Mouse (Mus musculus): ENCODE results near the gene Eps8l3. TPM values are rescaled to one million over a fixed set of nuclear protein-coding genes. Genes with fewer than 3 reads are reported as not detected.
A peak's percentile ranks its signal among the peaks of the same experiment; 100 is the strongest.

Eps8l3 gene
- polyA plus RNA-seq, 1 experiment from 2014 or later: 7.0 TPM

DNA sequence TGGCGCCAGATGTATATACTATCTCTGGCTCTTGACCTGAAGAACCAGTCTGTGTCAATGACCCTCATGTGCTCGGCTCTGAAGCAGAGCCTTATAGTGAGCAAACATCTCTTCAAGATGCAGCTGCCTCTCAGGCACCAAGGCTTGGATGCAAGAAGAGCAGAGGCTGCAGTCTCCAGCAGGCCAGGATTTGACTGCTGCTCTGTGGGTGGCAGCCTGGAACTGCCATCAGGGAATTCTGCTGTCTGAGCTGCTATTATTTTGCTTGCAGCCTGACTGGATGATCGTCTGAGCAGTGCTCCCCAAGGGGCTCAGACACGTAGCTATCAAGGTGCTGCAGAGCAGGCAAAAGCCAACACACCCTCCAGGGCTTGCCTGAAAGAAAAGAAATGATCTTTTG, 28.9 kb upstream of the Eps8l3 start:
- Histone ChIP-seq H3K27ac (ENCODE audit: low read length) (no peak overlapping the region), H3K36me3 (ENCODE audit: control insufficient read depth, insufficient read depth, low read length) (no peaks in the 10 kb centered on the region), H3K9me3 (ENCODE audit: control insufficient read depth, low read depth, low read length) (no peaks in the 10 kb centered on the region), H3K4me3 (ENCODE audit: low read depth, low read length) (no peak overlapping the region), H3K4me2 (replicated peaks; ENCODE audit: low read depth, low read length) (no peak overlapping the region), H3K27me3 (ENCODE audit: control insufficient read depth, insufficient read depth, low read length) (no peaks in the 10 kb centered on the region), H3K9ac (replicated peaks; ENCODE audit: low read depth, low read length) (no peak overlapping the region), H3K4me1 (ENCODE audit: control insufficient read depth, insufficient read depth, low read length) (peaks cover 11% of the 10 kb centered on the region; the same call in 1 of the 2 replicates)
- no peak for ATAC-seq (ENCODE audit: insufficient number of reproducible peaks, insufficient read depth, low FRiP score, low read depth)
- WGBS: 36% methylated on average over 4 of the region's 4 CpGs

DNA sequence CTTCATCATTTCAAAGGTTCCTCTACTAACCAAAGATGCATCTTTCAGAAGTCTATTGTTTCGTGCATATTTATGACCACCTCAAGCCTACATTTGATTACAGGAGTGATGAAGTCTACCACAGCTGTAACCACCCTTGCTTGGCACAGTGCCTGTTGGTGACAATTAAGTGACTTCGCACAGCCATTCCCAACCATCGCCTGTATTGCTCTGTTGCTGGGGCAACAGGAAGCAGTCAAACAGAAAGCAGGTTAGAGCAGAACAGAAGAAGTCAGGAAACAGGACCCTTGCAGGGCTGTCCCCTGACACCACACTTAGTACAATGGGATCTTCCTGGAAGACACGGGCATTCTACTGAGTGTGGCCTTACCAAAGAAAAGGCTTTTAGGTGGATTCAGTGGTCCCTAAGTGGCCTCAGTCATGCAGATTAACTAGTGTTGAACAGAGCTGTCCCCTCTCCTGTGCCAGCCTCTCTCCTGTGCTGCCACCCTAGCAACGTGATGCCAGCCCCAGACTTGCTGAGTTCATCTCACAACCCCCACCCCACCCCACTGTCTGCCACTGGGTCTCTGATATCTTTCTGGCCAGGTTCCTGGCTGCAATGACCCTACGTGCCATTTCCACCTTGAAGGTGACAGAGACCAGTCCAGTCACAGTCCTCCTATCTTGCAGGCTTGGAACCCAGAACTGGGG, 27.9 kb upstream of the Eps8l3 start:
- Histone ChIP-seq H3K27ac (ENCODE audit: low read length) (no peak overlapping the region), H3K4me1 (ENCODE audit: control insufficient read depth, insufficient read depth, low read length) (peaks cover 11% of the 10 kb centered on the region; the same call in 1 of the 2 replicates), H3K9ac (replicated peaks; ENCODE audit: low read depth, low read length) (no peak overlapping the region), H3K4me3 (ENCODE audit: low read depth, low read length) (no peak overlapping the region), H3K4me2 (replicated peaks; ENCODE audit: low read depth, low read length) (no peak overlapping the region), H3K9me3 (ENCODE audit: control insufficient read depth, low read depth, low read length) (no peaks in the 10 kb centered on the region), H3K36me3 (ENCODE audit: control insufficient read depth, insufficient read depth, low read length) (no peaks in the 10 kb centered on the region), H3K27me3 (ENCODE audit: control insufficient read depth, insufficient read depth, low read length) (no peaks in the 10 kb centered on the region)
- WGBS: 78% methylated on average over 6 of the region's 6 CpGs
- ATAC-seq (ENCODE audit: insufficient number of reproducible peaks, insufficient read depth, low FRiP score, low read depth): no peak

DNA sequence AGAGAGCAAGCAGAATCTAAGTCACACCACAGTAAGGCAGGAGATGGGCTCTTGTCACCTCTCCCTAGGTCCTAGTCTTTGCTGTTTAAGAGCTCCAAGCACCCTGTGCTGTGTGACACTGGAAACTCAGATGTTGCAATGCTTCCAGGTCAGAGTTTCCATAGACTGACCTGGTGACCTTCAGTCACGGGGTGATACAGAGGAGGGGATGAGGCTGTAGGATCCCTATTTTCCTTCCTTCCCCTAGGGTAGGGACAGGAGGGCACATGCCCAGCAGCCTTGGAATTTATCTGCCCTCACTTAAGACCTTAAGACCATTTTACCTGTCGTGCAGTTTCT, 27.4 kb upstream of the Eps8l3 start:
- Histone ChIP-seq H3K36me3 (ENCODE audit: control insufficient read depth, insufficient read depth, low read length) (no peaks in the 10 kb centered on the region), H3K27ac (ENCODE audit: low read length) (no peak overlapping the region), H3K9ac (replicated peaks; ENCODE audit: low read depth, low read length) (no peak overlapping the region), H3K9me3 (ENCODE audit: control insufficient read depth, low read depth, low read length) (no peaks in the 10 kb centered on the region), H3K4me3 (ENCODE audit: low read depth, low read length) (no peak overlapping the region), H3K4me2 (replicated peaks; ENCODE audit: low read depth, low read length) (no peak overlapping the region), H3K4me1 (ENCODE audit: control insufficient read depth, insufficient read depth, low read length) (peaks cover 11% of the 10 kb centered on the region; the same call in 1 of the 2 replicates), H3K27me3 (ENCODE audit: control insufficient read depth, insufficient read depth, low read length) (no peaks in the 10 kb centered on the region)
- no peak for ATAC-seq (ENCODE audit: insufficient number of reproducible peaks, insufficient read depth, low FRiP score, low read depth)
- WGBS: 73% methylated on average over 2 of the region's 2 CpGs

DNA sequence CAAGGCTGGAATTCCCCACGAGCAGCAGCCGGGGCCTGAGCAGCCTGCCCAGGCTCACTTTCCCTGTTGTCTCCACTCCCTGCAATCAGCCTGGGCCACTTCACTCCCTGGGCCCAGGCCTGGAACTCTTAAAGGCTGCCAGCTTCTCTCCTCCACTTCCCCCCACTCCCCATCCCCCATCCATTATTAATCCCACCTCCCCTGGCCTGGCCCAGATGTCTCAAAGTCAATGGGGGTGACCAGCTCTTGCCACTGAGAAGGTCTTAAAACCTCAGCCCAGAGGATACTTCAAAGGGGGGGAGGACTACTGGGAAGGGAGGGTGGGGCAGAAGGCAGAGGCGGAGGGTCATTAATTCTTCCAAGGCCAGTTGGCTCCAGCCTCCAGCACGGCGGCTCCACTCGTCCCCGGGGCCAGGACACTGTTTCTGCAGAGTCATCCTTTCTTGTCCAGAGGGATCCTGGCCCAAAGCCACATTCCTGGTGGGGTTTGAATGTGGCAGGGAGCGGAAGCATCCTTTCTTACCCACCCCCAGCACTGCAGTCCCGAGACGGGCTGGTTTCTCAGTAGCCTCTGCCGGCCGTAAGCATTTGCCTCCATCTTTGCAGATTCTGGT, 26.5 kb upstream of the Eps8l3 start:
- H3K4me1 ChIP-seq (ENCODE audit: control insufficient read depth, insufficient read depth, low read length): peaks cover 11% of the 10 kb centered on the region; the same call in 1 of the 2 replicates
- H3K9me3 ChIP-seq (ENCODE audit: control insufficient read depth, low read depth, low read length): no peaks in the 10 kb centered on the region
- H3K36me3 ChIP-seq (ENCODE audit: control insufficient read depth, insufficient read depth, low read length): no peaks in the 10 kb centered on the region
- H3K4me3 ChIP-seq (ENCODE audit: low read depth, low read length): no peak overlapping the region
- no peak overlapping the region for H3K9ac ChIP-seq (replicated peaks; ENCODE audit: low read depth, low read length)
- peak overlapping the region; percentile 29 for H3K4me2 ChIP-seq (replicated peaks; ENCODE audit: low read depth, low read length)
- peak overlapping the region; percentile 13; the same call in 1 of the 2 replicates for H3K27ac ChIP-seq (ENCODE audit: low read length)
- WGBS: 17% methylated on average over 12 of the region's 12 CpGs
- H3K27me3 ChIP-seq (ENCODE audit: control insufficient read depth, insufficient read depth, low read length): no peaks in the 10 kb centered on the region
- ATAC-seq (ENCODE audit: insufficient number of reproducible peaks, insufficient read depth, low FRiP score, low read depth): peak; percentile 69

DNA sequence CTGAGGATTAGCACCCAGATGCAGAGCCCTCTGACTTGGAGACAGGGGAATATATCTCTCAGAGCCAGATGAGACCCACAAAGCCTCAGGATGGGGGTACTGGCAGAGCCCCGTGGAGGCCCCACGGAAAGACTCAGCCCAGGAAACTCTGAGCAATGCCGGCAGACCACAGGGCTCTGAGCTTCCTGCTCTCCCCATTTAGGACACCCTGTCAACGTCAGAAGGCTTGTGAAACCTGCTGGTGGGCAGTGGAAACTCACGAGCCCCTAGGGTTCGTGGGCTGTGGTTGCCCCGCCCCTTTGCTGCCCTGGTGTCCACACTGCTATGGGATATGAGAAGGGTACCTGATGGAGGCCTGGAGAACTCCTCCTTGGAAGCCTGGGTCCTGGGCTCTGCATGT, 24.2 kb upstream of the Eps8l3 start:
- no peaks in the 10 kb centered on the region for H3K36me3 ChIP-seq (ENCODE audit: control insufficient read depth, insufficient read depth, low read length)
- no peak for ATAC-seq (ENCODE audit: insufficient number of reproducible peaks, insufficient read depth, low FRiP score, low read depth)
- H3K27me3 ChIP-seq (ENCODE audit: control insufficient read depth, insufficient read depth, low read length): no peaks in the 10 kb centered on the region
- no peak overlapping the region for H3K9ac ChIP-seq (replicated peaks; ENCODE audit: low read depth, low read length)
- H3K4me1 ChIP-seq (ENCODE audit: control insufficient read depth, insufficient read depth, low read length): peaks cover 14% of the 10 kb centered on the region; the same call in 1 of the 2 replicates
- H3K27ac ChIP-seq (ENCODE audit: low read length): no peak overlapping the region
- no peak overlapping the region for H3K4me3 ChIP-seq (ENCODE audit: low read depth, low read length)
- 60% methylated on average over 7 of the region's 7 CpGs for WGBS
- no peak overlapping the region for H3K4me2 ChIP-seq (replicated peaks; ENCODE audit: low read depth, low read length)
- H3K9me3 ChIP-seq (ENCODE audit: control insufficient read depth, low read depth, low read length): no peaks in the 10 kb centered on the region

DNA sequence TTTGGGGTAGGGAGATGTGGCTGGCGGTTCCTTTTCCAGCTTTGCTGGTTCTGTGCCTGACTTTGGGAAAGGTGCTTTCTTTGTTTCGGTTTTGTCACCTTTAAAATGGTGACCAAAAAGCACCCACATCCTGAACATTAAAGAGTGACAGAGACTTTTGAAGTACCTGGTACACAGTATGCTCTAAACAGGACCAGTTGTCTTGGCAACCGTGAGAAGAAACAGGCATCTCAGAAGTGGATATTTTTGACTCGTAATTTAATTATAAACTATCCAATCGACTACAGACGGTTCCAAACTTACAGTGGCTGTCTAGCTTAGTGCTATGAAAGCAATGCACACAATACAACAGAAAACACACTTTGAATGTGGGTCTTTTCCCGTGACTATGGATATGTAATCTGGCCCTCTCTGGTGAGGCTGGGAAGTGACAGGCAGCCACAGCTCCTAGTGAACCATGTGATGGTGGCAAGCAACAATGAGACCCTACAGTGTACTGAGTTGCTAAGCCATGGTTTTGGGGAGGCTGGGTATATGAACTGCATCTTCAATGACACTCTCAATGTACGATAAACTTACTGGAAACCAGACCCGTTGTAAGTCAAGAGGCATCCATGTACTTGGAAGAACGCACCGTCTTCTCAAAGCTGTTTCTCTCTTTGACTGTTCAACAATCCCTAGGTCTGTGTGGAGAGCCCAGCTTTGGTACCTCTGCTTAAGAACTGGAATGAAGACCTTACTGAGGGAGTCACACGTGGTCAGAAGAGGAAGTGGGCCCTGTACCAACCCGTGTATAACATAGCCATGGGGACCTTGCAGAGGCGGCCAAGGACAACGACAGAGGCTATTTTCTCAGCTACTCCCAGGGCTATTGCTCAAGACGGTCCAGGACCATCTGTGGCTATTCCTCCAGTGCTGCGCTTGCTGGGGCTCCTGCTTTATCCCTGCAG, 23.5 kb upstream of the Eps8l3 start:
- H3K36me3 ChIP-seq (ENCODE audit: control insufficient read depth, insufficient read depth, low read length): no peaks in the 10 kb centered on the region
- no peak for ATAC-seq (ENCODE audit: insufficient number of reproducible peaks, insufficient read depth, low FRiP score, low read depth)
- H3K4me2 ChIP-seq (replicated peaks; ENCODE audit: low read depth, low read length): no peak overlapping the region
- H3K4me1 ChIP-seq (ENCODE audit: control insufficient read depth, insufficient read depth, low read length): peaks cover 18% of the 10 kb centered on the region; the same call in 1 of the 2 replicates
- H3K27me3 ChIP-seq (ENCODE audit: control insufficient read depth, insufficient read depth, low read length): no peaks in the 10 kb centered on the region
- no peaks in the 10 kb centered on the region for H3K9me3 ChIP-seq (ENCODE audit: control insufficient read depth, low read depth, low read length)
- no peak overlapping the region for H3K9ac ChIP-seq (replicated peaks; ENCODE audit: low read depth, low read length)
- no peak overlapping the region for H3K27ac ChIP-seq (ENCODE audit: low read length)
- H3K4me3 ChIP-seq (ENCODE audit: low read depth, low read length): no peak overlapping the region
- WGBS: 85% methylated on average over 17 of the region's 17 CpGs

DNA sequence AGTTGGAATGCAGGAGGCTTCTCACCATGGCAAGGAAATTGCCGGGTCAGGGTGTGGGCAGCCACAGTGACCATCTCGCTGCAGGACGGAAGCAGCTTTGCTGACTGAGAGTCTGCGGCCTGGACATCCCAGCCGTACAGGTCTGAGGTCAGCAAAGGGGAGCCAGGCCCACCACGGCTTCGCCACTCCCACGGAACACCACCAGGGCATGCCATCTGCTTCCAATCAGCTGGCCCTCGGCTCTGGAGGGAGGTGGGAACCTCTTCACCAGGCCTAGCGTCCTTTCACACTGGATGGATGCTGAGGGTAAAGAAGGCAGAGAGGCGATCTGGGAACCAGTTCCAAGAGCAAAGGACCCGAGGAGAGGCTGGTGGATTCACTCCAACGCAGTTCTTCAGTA, 21.7 kb upstream of the Eps8l3 start:
- Histone ChIP-seq H3K9ac (replicated peaks; ENCODE audit: low read depth, low read length) (no peak overlapping the region), H3K4me1 (ENCODE audit: control insufficient read depth, insufficient read depth, low read length) (peaks cover 14% of the 10 kb centered on the region; the same call in 1 of the 2 replicates), H3K9me3 (ENCODE audit: control insufficient read depth, low read depth, low read length) (no peaks in the 10 kb centered on the region), H3K4me2 (replicated peaks; ENCODE audit: low read depth, low read length) (no peak overlapping the region), H3K36me3 (ENCODE audit: control insufficient read depth, insufficient read depth, low read length) (no peaks in the 10 kb centered on the region), H3K27me3 (ENCODE audit: control insufficient read depth, insufficient read depth, low read length) (no peaks in the 10 kb centered on the region), H3K4me3 (ENCODE audit: low read depth, low read length) (no peak overlapping the region), H3K27ac (ENCODE audit: low read length) (no peak overlapping the region)
- ATAC-seq (ENCODE audit: insufficient number of reproducible peaks, insufficient read depth, low FRiP score, low read depth): no peak
- 77% methylated on average over 13 of the region's 13 CpGs for WGBS

DNA sequence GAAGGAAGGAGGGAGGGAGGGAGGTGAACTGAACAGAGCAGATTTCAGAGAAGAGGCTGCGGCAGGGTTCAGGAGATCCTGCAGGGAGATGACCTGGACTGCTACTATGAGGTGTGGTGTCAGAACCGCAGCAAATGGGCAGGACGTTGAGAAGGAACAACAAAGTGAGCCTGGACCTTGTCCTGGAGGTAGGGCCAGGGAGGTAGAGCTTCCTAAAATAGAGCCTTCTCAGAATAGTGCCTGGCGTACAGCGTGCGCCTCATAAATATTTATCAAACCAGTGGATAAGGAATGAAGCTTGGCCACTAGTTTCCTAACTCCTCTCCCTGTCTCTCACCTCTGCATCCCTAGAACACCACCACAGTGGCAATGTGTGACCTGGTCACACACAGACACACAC, 19.4 kb upstream of the Eps8l3 start:
- 34% methylated on average over 6 of the region's 6 CpGs for WGBS
- H3K4me1 ChIP-seq (ENCODE audit: control insufficient read depth, insufficient read depth, low read length): peaks cover 7% of the 10 kb centered on the region; the same call in 1 of the 2 replicates
- H3K4me3 ChIP-seq (ENCODE audit: low read depth, low read length): no peak overlapping the region
- no peaks in the 10 kb centered on the region for H3K9me3 ChIP-seq (ENCODE audit: control insufficient read depth, low read depth, low read length)
- H3K9ac ChIP-seq (replicated peaks; ENCODE audit: low read depth, low read length): no peak overlapping the region
- H3K36me3 ChIP-seq (ENCODE audit: control insufficient read depth, insufficient read depth, low read length): no peaks in the 10 kb centered on the region
- no peak overlapping the region for H3K4me2 ChIP-seq (replicated peaks; ENCODE audit: low read depth, low read length)
- no peaks in the 10 kb centered on the region for H3K27me3 ChIP-seq (ENCODE audit: control insufficient read depth, insufficient read depth, low read length)
- no peak overlapping the region for H3K27ac ChIP-seq (ENCODE audit: low read length)
- no peak for ATAC-seq (ENCODE audit: insufficient number of reproducible peaks, insufficient read depth, low FRiP score, low read depth)
